Mouse (Mus musculus) myocyte (in vitro differentiated cells): ENCODE results near the gene Zdhhc8.

Experiments
- CEBPB ChIP-seq: IDR thresholded peaks from 2 replicates; pipeline ENCODE4 v1.6.1; 2011; ENCODE audit warnings: mild to moderate bottlenecking, moderate library complexity; ENCODE audit not compliant: poor library complexity, insufficient read depth, severe bottlenecking
- MYOD1 ChIP-seq, 3 experiments: IDR thresholded peaks; one replicate each; pipeline ENCODE4 v1.6.1; 2011; ENCODE audit warnings: control low read depth in 2 of 3, low read depth in 2 of 3, mild to moderate bottlenecking in 2 of 3, moderate library complexity in 1 of 3; ENCODE audit not compliant: insufficient read length in 2 of 3, control insufficient read depth in 1 of 3
- MYOG ChIP-seq, 3 experiments: IDR thresholded peaks; one replicate each; pipeline ENCODE4 v1.6.1; 2011; ENCODE audit warnings: control low read depth in 2 of 3, low read depth in 2 of 3, mild to moderate bottlenecking in 2 of 3; ENCODE audit not compliant: insufficient read length in 2 of 3, control insufficient read depth in 1 of 3, insufficient read depth in 1 of 3
- POLR2A ChIP-seq: IDR thresholded peaks from one replicate; pipeline ENCODE4 v1.6.1; 2011; ENCODE audit warnings: low read depth, mild to moderate bottlenecking, control low read depth, moderate library complexity; ENCODE audit not compliant: insufficient read length
- POLR2AphosphoS2 ChIP-seq: IDR thresholded peaks from one replicate; pipeline ENCODE4 v1.6.1; 2011; ENCODE audit warnings: low read depth, control low read depth; ENCODE audit not compliant: insufficient read length
- REST ChIP-seq: IDR thresholded peaks from one replicate; pipeline ENCODE4 v1.6.1; 2011; ENCODE audit warnings: mild to moderate bottlenecking, control low read depth, moderate library complexity; ENCODE audit not compliant: insufficient read depth, insufficient read length
- TCF12 ChIP-seq: IDR thresholded peaks from one replicate; pipeline ENCODE4 v1.6.1; 2011; ENCODE audit warnings: mild to moderate bottlenecking, control low read depth; ENCODE audit not compliant: poor library complexity, insufficient read depth, severe bottlenecking
- TCF3 ChIP-seq: IDR thresholded peaks from one replicate; pipeline ENCODE4 v1.6.1; 2011; ENCODE audit warnings: low read depth, control low read depth; ENCODE audit not compliant: insufficient read length
- USF1 ChIP-seq: IDR thresholded peaks from one replicate; pipeline ENCODE4 v1.6.1; 2011; ENCODE audit warnings: low read depth, mild to moderate bottlenecking, control low read depth, moderate library complexity

GRCm38 (mm10) chr16:18203430-18204091 is 31.4 kb downstream of the Zdhhc8 start:
- TF ChIP-seq POLR2A, result no peak
- no peak for TF ChIP-seq POLR2AphosphoS2
- no peak for TF ChIP-seq REST
- no peak for TF ChIP-seq CEBPB
- no peak for TF ChIP-seq TCF12
- TF ChIP-seq USF1, result no peak
- no peak for TF ChIP-seq MYOD1 (IDR thresholded peaks at IDR 0.05; ENCODE audit: control insufficient read depth in 1 of 3, insufficient read length in 2 of 3, low read depth in 2 of 3)
- TF ChIP-seq MYOG (IDR thresholded peaks at IDR 0.05; ENCODE audit: control insufficient read depth in 1 of 3, insufficient read depth in 1 of 3, insufficient read length in 2 of 3, low read depth in 2 of 3), result no peak
- TF ChIP-seq TCF3, result no peak
